Mouse (Mus musculus) embryo, embryonic 11.5 days (tissue): Measurements from ENCODE around the gene St6galnac3.
"Not testable (repeated sequence)": the region's sequence is repeated elsewhere in the genome, so short reads cannot be mapped to it uniquely, and the experiment has no call there.

Source experiments
- DNase-seq: peaks from one replicate; pipeline ENCODE4 v3.0.0-alpha.2; 2012; ENCODE audit warnings: low read depth, low spot score

St6galnac3 gene

GRCm38 (mm10) chr3:153724701-153725668 is at the start of gene St6galnac3:
Gene St6galnac3, minus strand, starts transcription at chr3:153725174.
- peak; percentile 78 for DNase-seq

DNA sequence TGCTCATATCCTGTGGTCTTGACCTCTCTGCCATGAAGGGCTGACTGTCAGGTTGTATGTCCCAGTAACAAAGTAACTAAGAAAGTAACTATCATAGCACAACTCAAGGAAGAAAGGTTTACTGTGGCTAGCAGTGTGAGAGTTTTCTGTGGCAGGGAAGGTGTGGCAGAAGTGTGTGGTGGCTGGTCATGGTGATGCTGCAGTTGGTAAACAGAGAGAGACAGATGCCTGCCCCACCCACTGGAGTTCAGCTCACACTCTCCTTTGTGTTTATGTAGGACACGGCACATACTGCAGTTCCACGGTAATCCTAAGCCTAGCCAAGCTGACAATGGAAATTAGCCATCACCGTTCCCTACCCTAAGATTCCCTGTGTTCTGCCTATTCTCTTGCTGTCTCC is 49.6 kb upstream of the St6galnac3 start:
- DNase-seq, result no peak

DNA sequence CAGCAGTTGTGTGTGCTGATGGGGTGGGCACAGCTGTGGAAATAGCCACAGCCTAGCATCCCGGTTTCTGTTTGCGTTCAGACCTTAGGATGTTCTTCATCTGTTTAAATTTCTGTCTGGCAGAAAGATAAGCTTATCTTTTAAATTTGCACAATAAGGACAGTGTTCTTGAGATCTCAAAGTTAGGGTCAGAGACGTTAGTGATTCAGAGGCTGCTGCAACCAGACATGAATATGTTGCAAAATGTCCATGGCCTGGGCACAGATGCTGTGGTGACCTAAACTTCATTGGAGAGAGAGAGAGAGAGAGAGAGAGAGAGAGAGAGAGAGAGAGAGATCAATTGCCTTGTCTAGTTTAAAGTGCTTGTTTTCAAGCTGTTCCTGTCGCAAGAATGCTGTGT is 46.5 kb upstream of the St6galnac3 start:
- no peak for DNase-seq

DNA sequence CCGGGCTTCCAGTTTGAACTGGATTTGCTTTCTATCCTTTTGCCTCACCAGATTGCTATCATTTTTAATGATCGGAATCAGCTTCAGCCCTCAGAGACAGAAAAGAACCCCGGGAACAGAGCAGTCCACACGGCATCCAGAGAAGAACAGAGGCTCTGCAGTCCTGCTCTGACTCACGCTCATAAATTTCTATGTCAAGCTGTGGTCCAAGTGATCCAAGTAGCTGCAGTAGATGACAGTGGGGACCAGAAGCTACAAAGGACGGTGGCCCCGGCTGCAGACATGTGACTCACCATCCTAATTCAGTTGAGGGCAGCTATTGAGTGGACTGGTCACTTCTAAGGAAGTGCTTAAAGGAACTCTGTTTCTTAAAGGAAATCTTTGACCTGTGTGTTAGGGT is 45.6 kb upstream of the St6galnac3 start:
- no peak for DNase-seq

GRCm38 (mm10) chr3:153769220-153769619 is 44.2 kb upstream of the St6galnac3 start:
- DNase-seq, result no peak

- no peak for DNase-seq
Observed at GRCm38 (mm10) chr3:153765171-153765570, 40.2 kb upstream of the St6galnac3 start.

GRCm38 (mm10) chr3:153764760-153765159 is 39.8 kb upstream of the St6galnac3 start:
- DNase-seq, result no peak

GRCm38 (mm10) chr3:153761171-153761570 is 36.2 kb upstream of the St6galnac3 start:
- DNase-seq, result no peak

DNA sequence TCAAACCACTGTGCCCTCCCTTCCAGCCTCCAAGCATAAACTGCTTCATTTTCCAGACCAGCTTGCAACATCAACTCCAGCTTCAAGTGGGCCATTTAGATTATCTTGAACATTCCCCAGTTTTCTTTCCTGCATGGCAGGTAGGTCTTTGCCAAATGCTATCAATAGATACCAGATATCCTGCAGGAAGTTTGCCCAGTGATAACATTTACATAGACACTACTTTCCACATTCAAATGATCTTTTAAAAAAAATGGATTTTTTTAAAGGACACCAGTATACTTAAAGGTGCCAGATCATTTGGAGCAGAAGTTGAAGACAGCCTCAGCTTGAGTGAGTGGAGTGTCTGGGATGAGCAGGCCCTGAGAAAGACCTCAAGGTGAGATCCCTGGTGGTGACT is 34.3 kb upstream of the St6galnac3 start:
- DNase-seq, result no peak

GRCm38 (mm10) chr3:153756500-153756996 is 31.6 kb upstream of the St6galnac3 start:
- no peak for DNase-seq

DNA sequence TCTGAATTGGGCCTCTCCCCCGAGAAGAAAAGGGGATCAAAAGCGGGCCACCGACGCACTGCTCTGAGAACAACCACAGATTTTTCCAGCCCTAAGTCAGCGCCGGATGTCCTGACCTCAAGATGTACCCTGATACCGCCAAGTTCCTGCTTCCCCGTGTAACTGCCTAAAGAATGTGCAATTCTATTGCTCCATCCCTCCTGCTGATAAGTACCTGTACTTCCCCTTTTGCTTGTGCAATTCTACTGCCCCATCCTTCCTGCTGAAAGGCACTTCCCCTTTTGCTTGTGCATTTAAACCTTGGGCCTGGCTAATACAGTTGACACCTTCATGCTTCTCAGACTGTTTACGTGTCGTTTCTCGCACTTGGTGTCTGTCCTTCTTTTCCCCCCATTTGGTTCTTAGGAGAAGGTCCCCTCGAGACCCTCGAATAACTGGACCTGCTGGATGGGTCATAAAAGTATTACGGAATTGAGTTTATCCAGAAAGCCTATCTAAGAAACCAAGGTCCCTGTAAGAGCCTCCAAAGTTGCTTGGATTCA is 30.9 kb upstream of the St6galnac3 start:
- not testable (repeated sequence) for DNase-seq

DNA sequence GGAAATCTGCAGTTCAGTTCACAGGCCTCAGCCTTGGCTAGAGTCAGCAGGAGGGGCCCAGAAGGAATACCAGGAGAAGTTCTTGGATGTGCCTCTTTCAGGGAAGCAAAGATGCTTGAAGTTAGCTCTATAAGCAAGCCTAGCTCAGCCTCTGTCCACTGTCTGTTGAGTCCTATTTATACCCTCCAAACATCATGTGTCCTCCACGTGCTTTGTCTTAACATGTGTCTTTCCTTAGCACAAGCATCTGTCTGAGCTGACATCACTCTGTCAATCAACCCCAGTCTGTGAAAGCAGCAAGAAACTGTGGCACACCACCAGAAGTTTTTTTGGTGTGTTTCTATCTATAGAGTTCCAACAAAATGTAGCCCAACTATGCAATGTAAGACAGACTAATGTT is 26.5 kb upstream of the St6galnac3 start:
- no peak for DNase-seq

DNA sequence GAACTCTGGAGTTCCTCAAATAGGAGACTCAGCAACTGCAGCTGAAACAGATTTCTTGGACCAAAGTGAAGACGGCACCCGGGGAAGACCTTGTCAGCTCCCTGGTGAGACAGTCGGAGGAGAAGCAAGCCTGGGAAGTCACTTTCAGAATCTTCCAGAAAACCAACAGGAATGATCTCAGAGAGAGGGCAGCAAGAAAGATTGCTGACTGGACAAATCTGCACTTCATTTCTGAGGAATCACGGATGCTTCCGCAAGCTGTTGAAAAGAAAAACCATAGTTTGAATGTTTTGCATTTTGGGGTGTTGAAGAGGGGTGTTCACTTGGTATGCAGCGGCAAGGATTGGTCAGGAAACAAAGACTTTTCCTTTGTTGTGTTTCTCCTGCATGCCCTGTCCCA is 24.4 kb upstream of the St6galnac3 start:
- no peak for DNase-seq

- no peak for DNase-seq
Observed at GRCm38 (mm10) chr3:153748293-153748692, 23.3 kb upstream of the St6galnac3 start.

- no peak for DNase-seq
Observed at GRCm38 (mm10) chr3:153745099-153745498, 20.1 kb upstream of the St6galnac3 start.

GRCm38 (mm10) chr3:153744447-153744846 is 19.5 kb upstream of the St6galnac3 start:
- no peak for DNase-seq

GRCm38 (mm10) chr3:153741800-153742199 is 16.8 kb upstream of the St6galnac3 start:
- DNase-seq, result no peak

DNA sequence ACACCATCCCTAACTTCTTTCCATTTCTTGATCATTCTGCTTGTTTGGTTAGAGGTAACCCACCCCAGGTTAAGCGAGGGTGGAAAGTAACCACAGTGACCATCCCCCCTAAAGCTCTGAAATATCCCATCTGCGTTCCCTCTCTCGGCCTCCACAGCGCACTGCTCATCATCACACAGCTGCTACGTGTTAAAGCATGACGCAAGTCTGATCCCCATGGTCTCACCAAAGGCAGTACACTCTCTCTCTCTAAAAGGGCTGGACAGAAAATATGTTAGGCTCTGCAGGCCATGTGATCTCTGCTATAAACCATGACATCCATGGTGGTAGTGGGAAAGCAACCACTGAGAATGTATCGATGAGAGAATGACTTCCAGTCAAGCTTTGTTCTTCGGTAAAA is 14.4 kb upstream of the St6galnac3 start:
- no peak for DNase-seq

- DNase-seq, result no peak
Observed at GRCm38 (mm10) chr3:153738421-153738820, 13.4 kb upstream of the St6galnac3 start.

GRCm38 (mm10) chr3:153736756-153737280 is 11.8 kb upstream of the St6galnac3 start:
- DNase-seq, result no peak

GRCm38 (mm10) chr3:153735796-153736549 is 11.0 kb upstream of the St6galnac3 start:
- no peak for DNase-seq

GRCm38 (mm10) chr3:153734741-153735140 is 9.8 kb upstream of the St6galnac3 start:
- DNase-seq, result no peak
